Mouse (Mus musculus): ENCODE data around the gene Ifitm7. TPM values are rescaled to one million over a fixed set of nuclear protein-coding genes. Genes with fewer than 3 reads are reported as not detected.
A peak's percentile ranks its signal among the peaks of the same experiment; 100 is the strongest.

Ifitm7 gene
- polyA plus RNA-seq (2016; fragmentation: Nextera tagmentation; extraction: Ambion mirVana): 0.24 and 0.50 TPM in 2 replicates

DNA sequence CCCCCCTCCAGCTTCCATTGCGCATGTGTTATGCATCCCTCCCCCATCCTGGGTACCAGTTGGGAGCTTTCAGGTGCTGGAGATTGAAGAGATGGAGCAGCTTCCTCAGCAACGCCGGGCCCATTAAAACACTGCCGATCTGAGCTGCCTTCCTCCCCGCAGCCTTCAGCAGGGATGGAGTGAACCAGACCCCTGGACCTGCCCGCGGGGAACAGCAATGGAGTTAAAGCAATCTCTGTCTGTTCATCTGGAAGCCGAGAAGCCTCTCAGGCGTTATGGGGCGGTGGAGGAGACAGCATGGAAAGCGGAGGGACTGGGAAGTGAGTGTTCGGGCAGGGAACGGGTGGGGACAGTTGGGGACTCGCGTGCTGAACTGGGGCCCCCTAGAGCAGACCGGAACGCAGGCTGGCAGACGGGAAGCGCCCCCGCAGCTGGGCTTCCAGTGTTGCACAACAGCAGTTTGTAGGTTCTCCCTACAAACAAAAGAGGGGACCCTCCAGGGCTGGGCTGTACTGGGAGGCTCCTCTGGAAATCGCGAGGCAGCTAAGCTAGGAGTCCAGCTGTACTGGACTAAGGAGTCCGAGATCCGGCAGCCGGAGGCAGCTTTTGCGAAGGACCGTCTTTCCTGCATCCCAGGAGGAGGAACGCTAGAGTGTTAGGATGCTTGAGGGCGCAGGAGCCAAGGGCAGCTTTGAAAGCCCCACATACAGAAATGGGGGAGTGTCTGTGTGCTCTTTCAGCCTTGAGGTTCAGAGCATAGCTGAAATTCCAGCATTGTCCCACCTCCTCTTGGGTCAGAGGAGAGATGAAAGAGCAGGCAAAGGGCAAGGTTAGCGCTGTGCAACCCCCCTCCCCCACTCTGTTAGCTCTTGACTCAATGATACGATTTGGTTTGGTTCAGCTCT, at the start of gene Ifitm7, which contains the start of gene 2900011O08Rik:
TSS of gene Ifitm7 (minus strand) at position 315 of the 905 bp plus-strand sequence.
TSS of gene 2900011O08Rik (plus strand) at position 31 of the 905 bp plus-strand sequence.
- H3K36me3 ChIP-seq: no peaks in the 10 kb centered on the region
- peak within 1 kb of the TSS; percentile 81 for H3K4me2 ChIP-seq (replicated peaks)
- H3K4me1 ChIP-seq: 0 out of 2 replicates have a peak, but pooled peaks cover 3% of the 10 kb centered on the region
- H3K27ac ChIP-seq: peak within 1 kb of the TSS; percentile 54; the same call in 1 of the 2 replicates
- H3K9me3 ChIP-seq: no peaks in the 10 kb centered on the region
- H3K27me3 ChIP-seq: no peaks in the 10 kb centered on the region
- WGBS: under 1% methylated on average over 31 of the region's 31 CpGs
- peak; percentile 74 for ATAC-seq (ENCODE audit: insufficient number of reproducible peaks, insufficient read depth, low FRiP score, low TSS enrichment)
- H3K9ac ChIP-seq: peak within 1 kb of the TSS; percentile 52
- H3K4me3 ChIP-seq: peak within 1 kb of the TSS; percentile 55

DNA sequence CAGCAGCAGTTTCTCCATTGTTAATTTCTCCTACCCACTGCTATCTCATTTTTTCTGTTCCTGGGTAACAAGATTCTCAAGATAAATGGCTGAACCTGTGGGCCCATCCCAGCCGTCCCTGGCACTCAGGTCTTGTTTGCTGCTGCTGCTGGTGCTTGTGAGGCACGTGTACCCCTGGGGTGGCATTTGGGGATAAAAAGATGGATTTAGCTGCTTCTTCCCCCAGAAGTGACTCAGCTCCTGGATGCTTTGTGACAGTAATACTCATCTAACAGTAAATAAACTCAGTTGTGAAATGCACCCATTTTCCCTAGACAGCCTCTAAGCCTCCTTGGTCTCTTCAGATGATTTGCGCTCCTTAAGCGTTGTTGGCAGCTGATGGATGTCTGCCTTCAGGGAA, 46.4 kb upstream of the Ifitm7 start:
- no peak for ATAC-seq (ENCODE audit: insufficient number of reproducible peaks, insufficient read depth, low FRiP score, low TSS enrichment)
- H3K36me3 ChIP-seq: no peaks in the 10 kb centered on the region
- 69% methylated on average over 4 of the region's 4 CpGs for whole genome bisulfite sequencing

DNA sequence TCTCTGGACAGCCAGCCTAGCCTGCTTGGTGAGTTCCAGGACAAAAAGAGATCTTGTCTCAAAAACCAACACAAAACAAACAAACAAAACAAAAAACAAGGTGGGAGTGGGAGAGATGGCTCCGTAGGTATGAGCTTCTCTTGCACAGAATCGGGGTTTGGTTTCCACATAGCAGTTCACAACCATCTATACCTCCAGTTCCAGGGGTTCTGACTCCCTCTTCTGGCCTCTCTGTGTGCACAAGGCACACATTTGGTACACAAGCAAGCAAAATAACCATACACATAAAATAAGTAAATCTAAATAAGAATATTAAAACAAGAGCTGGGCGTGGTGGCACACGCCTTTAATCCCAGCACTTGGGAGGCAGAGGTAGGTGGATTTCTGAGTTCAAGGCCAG, 44.0 kb upstream of the Ifitm7 start:
- WGBS: 86% methylated on average over 4 of the region's 4 CpGs
- no peaks in the 10 kb centered on the region for H3K36me3 ChIP-seq
- no peak overlapping the region for H3K9ac ChIP-seq
- no peaks in the 10 kb centered on the region for H3K27me3 ChIP-seq
- H3K27ac ChIP-seq: no peak overlapping the region
- H3K4me3 ChIP-seq: no peak overlapping the region
- no peak overlapping the region for H3K4me2 ChIP-seq (replicated peaks)
- no peaks in the 10 kb centered on the region for H3K4me1 ChIP-seq
- no peaks in the 10 kb centered on the region for H3K9me3 ChIP-seq
- no peak for ATAC-seq (ENCODE audit: insufficient number of reproducible peaks, insufficient read depth, low FRiP score, low TSS enrichment)

More for the DNA sequence above, 46.4 kb upstream of the Ifitm7 start:
- Histone ChIP-seq H3K4me2 (replicated peaks) (no peak overlapping the region), H3K4me3 (no peak overlapping the region), H3K27ac (no peak overlapping the region), H3K9ac (no peak overlapping the region), H3K9me3 (no peaks in the 10 kb centered on the region), H3K27me3 (no peaks in the 10 kb centered on the region), H3K4me1 (no peaks in the 10 kb centered on the region)

DNA sequence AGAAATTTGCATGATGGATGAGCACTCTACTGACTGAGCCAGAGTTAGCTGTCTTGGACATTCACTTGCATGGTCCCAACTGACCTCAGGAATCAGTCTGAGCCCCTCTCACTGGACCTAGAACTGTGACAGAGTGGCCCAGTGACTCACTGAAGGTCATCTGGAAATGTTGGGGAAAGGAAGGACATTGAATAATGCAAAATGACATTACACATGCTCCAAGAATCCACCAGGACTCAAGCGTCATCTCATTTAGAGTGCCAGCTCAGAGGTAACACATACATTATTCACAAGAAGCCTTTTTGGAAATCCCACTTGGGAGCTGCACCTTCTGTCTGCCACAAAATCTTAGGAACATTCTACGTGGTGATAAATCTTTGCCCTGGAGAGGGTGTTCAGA, 43.2 kb upstream of the Ifitm7 start:
- no peak for ATAC-seq (ENCODE audit: insufficient number of reproducible peaks, insufficient read depth, low FRiP score, low TSS enrichment)
- Histone ChIP-seq H3K27me3 (no peaks in the 10 kb centered on the region), H3K4me3 (no peak overlapping the region), H3K9ac (no peak overlapping the region), H3K27ac (no peak overlapping the region), H3K9me3 (no peaks in the 10 kb centered on the region), H3K36me3 (no peaks in the 10 kb centered on the region), H3K4me2 (replicated peaks) (no peak overlapping the region), H3K4me1 (no peaks in the 10 kb centered on the region)
- 78% methylated on average over 2 of the region's 2 CpGs for WGBS

DNA sequence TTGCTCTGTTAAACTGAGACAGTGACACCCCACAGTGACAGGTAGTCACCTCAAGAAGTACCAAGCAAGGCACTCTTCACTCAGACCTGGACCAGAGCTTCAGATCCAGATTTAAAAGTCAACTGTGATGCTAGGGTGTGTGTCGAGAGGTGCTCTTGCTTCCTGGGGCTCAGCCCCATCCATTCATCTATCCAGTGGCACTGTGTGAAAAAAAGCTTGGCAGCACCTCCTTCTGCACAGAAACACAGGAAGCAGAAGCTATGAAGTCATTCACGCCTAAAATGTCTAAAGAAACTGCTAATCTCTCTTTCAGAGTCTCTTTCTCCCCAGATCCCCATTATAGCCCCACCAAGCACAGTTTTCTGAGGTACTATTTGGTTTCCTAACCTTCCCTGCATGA, 42.4 kb upstream of the Ifitm7 start:
- Histone ChIP-seq H3K27ac (no peak overlapping the region), H3K4me3 (no peak overlapping the region), H3K9me3 (no peaks in the 10 kb centered on the region), H3K36me3 (no peaks in the 10 kb centered on the region), H3K27me3 (no peaks in the 10 kb centered on the region), H3K4me1 (no peaks in the 10 kb centered on the region), H3K9ac (no peak overlapping the region), H3K4me2 (replicated peaks) (no peak overlapping the region)
- WGBS: 66% methylated on average over 2 of the region's 2 CpGs
- no peak for ATAC-seq (ENCODE audit: insufficient number of reproducible peaks, insufficient read depth, low FRiP score, low TSS enrichment)

DNA sequence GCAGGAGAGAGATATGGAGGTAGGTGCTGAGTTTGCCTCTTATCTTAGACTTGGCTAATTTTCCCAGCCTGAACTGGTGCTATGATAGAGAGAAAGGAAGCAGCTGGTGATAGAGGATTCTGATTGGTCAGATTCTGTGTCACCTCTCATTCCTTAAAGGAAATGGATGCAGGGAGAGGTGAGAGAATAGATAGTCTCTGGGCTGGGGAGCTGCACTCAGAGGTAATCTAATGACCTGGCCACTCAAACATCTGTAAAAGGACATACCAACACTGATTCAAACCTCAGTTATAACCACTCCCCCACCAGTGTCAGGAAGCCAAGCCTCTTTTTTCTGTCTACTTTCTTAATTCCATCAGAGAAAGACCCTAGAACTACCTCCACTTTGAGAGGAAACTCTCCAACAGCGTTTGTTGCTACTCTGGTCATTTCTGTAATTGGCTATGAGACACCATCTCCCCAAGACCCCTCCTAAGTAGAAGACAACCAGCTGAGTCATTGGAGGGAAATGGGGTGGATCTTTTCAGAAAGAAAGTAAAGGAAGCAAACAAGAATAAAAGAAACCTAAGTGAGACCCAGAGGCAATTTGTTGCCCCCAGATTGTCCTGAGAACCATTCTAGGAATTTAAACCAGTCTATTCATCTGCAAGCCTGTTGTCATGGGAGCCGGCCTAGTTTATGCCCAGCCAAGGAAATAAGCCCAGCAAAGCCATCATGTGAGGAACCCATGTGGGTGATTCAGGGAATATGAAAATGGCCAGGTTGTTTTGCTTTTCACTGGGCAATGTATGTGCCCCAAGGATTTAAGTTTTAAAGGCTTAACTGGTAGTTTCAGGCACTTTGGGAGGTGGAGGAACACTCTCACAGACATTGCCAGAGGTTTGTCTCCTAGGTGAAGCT, 38.7 kb upstream of the Ifitm7 start:
- ATAC-seq (ENCODE audit: insufficient number of reproducible peaks, insufficient read depth, low FRiP score, low TSS enrichment): no peak
- H3K36me3 ChIP-seq: no peaks in the 10 kb centered on the region
- H3K4me3 ChIP-seq: no peak overlapping the region
- no peaks in the 10 kb centered on the region for H3K9me3 ChIP-seq
- no peak overlapping the region for H3K27ac ChIP-seq
- H3K4me2 ChIP-seq (replicated peaks): no peak overlapping the region
- H3K27me3 ChIP-seq: no peaks in the 10 kb centered on the region
- no peaks in the 10 kb centered on the region for H3K4me1 ChIP-seq
- 63% methylated on average over 2 of the region's 2 CpGs for WGBS
- no peak overlapping the region for H3K9ac ChIP-seq

DNA sequence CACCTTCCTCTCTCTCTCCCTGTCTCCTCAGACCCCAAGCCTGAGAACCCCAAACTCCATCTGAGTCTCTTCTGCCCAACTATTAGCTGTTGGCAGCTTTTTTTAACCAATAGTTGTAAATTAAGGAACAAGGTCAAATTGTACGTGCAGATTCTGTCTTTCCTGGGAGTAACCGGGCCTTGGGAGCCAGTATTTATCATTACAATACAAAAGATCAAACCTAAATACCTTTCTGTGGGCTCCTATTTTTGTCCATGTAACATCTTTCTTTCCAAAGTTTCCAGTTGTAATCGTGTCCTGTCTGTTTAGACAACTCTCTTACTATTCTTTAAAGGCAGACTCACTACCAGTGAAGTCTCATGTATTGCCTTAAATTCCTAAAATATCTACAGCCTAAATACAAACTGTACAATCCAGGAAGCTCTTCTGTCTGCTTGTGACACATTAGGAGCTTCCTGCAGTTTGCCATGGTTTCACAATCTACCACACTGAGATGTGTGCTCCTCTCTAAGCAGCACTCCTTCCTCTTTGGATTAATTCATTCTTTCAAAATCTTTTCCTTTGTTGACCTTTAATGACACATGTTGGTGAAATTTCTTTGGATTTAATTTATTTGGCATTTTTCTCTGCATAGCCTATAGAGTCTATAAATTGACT, 34.6 kb upstream of the Ifitm7 start:
- no peak overlapping the region for H3K4me3 ChIP-seq
- no peaks in the 10 kb centered on the region for H3K27me3 ChIP-seq
- no peak for ATAC-seq (ENCODE audit: insufficient number of reproducible peaks, insufficient read depth, low FRiP score, low TSS enrichment)
- WGBS: 76% methylated on average over 3 of the region's 3 CpGs
- no peaks in the 10 kb centered on the region for H3K4me1 ChIP-seq
- no peaks in the 10 kb centered on the region for H3K36me3 ChIP-seq
- H3K27ac ChIP-seq: no peak overlapping the region
- no peaks in the 10 kb centered on the region for H3K9me3 ChIP-seq
- no peak overlapping the region for H3K4me2 ChIP-seq (replicated peaks)
- no peak overlapping the region for H3K9ac ChIP-seq

DNA sequence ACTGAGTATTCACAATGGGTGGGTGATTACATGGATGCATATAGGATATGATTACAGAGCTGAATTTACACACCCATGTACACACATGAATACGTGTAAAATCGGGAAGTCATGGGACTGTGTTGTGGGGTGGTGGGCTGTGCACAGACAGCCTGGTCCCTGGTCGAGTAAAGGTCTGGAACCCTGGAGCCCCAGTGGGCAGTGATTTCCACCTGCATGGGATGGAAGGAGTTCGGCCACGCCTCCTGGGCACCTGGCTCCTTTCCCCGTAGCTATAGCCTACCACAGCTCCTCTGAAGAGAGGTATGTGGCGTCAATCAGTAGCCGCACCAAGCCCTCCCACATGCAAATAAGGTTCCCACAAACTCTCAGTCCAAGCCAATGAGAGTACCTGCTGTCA, 30.6 kb upstream of the Ifitm7 start:
- Histone ChIP-seq H3K9me3 (no peaks in the 10 kb centered on the region), H3K27me3 (no peaks in the 10 kb centered on the region), H3K4me2 (replicated peaks) (no peak overlapping the region), H3K4me1 (no peaks in the 10 kb centered on the region), H3K9ac (no peak overlapping the region), H3K27ac (no peak overlapping the region), H3K4me3 (no peak overlapping the region), H3K36me3 (no peaks in the 10 kb centered on the region)
- WGBS: 87% methylated on average over 8 of the region's 8 CpGs
- no peak for ATAC-seq (ENCODE audit: insufficient number of reproducible peaks, insufficient read depth, low FRiP score, low TSS enrichment)

DNA sequence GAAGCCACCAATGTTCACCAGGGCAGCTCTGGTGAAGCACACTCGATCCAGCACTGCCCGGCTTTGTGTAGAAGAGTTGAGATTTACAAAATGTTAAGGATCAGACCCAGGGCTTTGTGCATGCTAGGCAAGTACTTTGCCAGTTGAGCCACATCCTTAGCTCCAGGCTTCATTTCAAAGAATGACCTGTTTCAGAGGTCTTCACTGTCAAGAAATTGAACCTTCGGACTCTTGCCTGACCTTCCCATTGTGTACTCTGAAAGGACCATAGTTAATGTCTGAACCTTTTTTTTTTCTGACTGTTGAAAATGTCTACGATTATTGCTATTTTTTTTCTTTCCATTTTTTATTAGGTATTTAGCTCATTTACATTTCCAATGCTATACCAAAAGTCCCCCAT, 23.3 kb upstream of the Ifitm7 start:
- Histone ChIP-seq H3K4me3 (no peak overlapping the region), H3K4me1 (no peaks in the 10 kb centered on the region), H3K9me3 (no peaks in the 10 kb centered on the region), H3K4me2 (replicated peaks) (no peak overlapping the region), H3K27me3 (no peaks in the 10 kb centered on the region), H3K27ac (no peak overlapping the region), H3K9ac (no peak overlapping the region), H3K36me3 (no peaks in the 10 kb centered on the region)
- no peak for ATAC-seq (ENCODE audit: insufficient number of reproducible peaks, insufficient read depth, low FRiP score, low TSS enrichment)
- 82% methylated on average over 4 of the region's 4 CpGs for WGBS

DNA sequence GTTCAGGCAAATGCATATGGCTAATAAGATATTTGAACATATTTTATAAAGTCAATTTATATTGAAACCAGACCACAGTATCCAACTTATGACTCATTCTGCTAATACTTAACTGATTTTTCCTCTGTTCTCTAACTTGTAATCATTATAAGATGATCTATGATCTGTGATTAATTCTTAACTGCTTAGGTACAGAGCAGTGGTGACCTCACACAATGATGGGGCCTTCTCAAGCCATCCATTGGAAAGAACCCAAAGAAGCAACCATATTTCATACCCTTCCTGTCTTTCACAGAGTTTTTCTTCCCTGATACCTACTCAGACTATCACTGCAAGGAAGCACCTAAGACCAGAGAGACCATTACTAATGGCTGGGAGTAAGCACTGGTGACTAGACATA, 22.0 kb upstream of the Ifitm7 start:
- H3K4me1 ChIP-seq: no peaks in the 10 kb centered on the region
- no peaks in the 10 kb centered on the region for H3K9me3 ChIP-seq
- no peak for ATAC-seq (ENCODE audit: insufficient number of reproducible peaks, insufficient read depth, low FRiP score, low TSS enrichment)
- no peaks in the 10 kb centered on the region for H3K27me3 ChIP-seq
- no peaks in the 10 kb centered on the region for H3K36me3 ChIP-seq
- no peak overlapping the region for H3K27ac ChIP-seq
- no peak overlapping the region for H3K9ac ChIP-seq
- no peak overlapping the region for H3K4me2 ChIP-seq (replicated peaks)
- no peak overlapping the region for H3K4me3 ChIP-seq

DNA sequence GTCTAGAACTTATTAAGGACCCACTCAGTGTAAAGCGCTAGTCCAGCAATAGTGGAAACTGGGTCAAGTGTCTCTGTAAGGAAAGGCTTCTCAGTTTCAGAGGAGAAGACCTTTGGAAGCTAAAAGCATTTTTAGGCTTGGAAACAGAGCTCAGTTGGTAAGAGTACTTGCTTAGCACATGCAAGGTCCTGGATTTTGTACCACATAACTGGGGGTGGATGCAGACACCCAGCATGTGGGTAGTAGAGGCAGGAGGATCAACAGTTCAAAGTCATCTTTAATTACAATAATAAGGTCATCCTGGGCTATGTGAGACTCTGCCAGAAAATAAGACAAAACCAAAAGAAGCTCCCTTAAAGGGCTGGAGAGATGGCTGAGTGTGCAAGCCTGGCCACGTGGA, 21.4 kb upstream of the Ifitm7 start:
- Histone ChIP-seq H3K9me3 (no peaks in the 10 kb centered on the region), H3K27ac (no peak overlapping the region), H3K4me2 (replicated peaks) (no peak overlapping the region), H3K27me3 (no peaks in the 10 kb centered on the region), H3K9ac (no peak overlapping the region), H3K4me3 (no peak overlapping the region), H3K4me1 (no peaks in the 10 kb centered on the region), H3K36me3 (no peaks in the 10 kb centered on the region)
- no peak for ATAC-seq (ENCODE audit: insufficient number of reproducible peaks, insufficient read depth, low FRiP score, low TSS enrichment)
- 73% methylated on average over 2 of the region's 2 CpGs for WGBS

Measured in embryonic facial prominence, embryonic 12.5 days (tissue).